Mouse (Mus musculus): ENCODE measurements around the gene Slc12a9.

DNA sequence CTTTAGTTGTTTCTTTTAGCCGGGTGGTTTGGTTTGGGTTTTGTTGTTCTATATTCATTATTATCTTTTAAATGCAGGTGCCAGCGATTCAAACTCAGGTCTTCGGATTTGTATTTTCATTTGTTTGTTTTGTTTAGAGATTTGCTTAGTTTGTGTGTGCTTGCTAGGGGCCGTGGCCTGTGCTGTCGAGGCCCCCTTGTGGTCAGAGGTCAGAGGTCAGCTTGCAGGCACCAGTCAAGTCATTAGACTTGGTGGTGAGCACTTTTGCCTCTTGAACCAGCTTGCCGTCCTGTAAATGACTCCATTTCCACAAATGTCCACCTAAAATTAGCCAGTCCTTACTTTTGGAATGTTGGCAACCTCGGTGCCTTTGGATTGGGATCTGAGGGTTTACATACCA is 25.0 kb upstream of the Slc12a9 start:
- TF ChIP-seq CTCF (IDR thresholded peaks at IDR 0.05; ENCODE audit: low read depth) (0 out of 2 replicates have a peak, but pooled peaks have one; percentile 24), EP300 (optimal IDR thresholded peaks at IDR 0.05) (no peak)

All from stomach, postnatal 0 days (tissue).